Mouse (Mus musculus): ENCODE measurements around the gene Ptpra. TPM values are rescaled to one million over a fixed set of nuclear protein-coding genes. Genes with fewer than 3 reads are reported as not detected.

Ptpra gene
- total and polyA plus RNA-seq, 3 experiments, result 27.8 to 46.0 (median 44.0) TPM

GRCm38 (mm10) chr2:130436769-130437168, 13.3 kb upstream of the Ptpra start:
- Histone ChIP-seq H3K9ac (ENCODE audit: low read depth, low read length) (no peak overlapping the region), H3K36me3 (ENCODE audit: control insufficient read depth, insufficient read depth, low read length) (no peaks in the 10 kb centered on the region), H3K27ac (no peak overlapping the region), H3K79me2 (replicated peaks; ENCODE audit: control insufficient read depth, insufficient read depth, low read length) (no peaks in the 10 kb centered on the region; the same call in 1 of the 2 replicates), H3K4me1 (ENCODE audit: control insufficient read depth, insufficient read depth, low read length) (no peaks in the 10 kb centered on the region; the same call in 1 of the 2 replicates), H3K27me3 (ENCODE audit: control insufficient read depth, insufficient read depth, low read length) (no peaks in the 10 kb centered on the region), H3K4me3 (no peak overlapping the region)
- TF ChIP-seq POLR2A (IDR thresholded peaks at IDR 0.05; ENCODE audit: insufficient read depth, low read depth, low read length) (no peak), CTCF (IDR thresholded peaks at IDR 0.05) (no peak), EP300 (IDR thresholded peaks at IDR 0.05; ENCODE audit: insufficient read depth, low read depth, low read length) (no peak)
- DNase-seq, result no peak
- intact Hi-C loops (cut with DNase I), result no loop called here
- WGBS, result 91% methylated on average over 1 of the region's 1 CpGs

GRCm38 (mm10) chr2:130438861-130439260, 11.2 kb upstream of the Ptpra start:
- Histone ChIP-seq H3K4me3 (no peak overlapping the region), H3K79me2 (replicated peaks; ENCODE audit: control insufficient read depth, insufficient read depth, low read length) (no peaks in the 10 kb centered on the region; the same call in 1 of the 2 replicates), H3K36me3 (ENCODE audit: control insufficient read depth, insufficient read depth, low read length) (no peaks in the 10 kb centered on the region), H3K27me3 (ENCODE audit: control insufficient read depth, insufficient read depth, low read length) (no peaks in the 10 kb centered on the region), H3K27ac (no peak overlapping the region), H3K9ac (ENCODE audit: low read depth, low read length) (no peak overlapping the region), H3K4me1 (ENCODE audit: control insufficient read depth, insufficient read depth, low read length) (no peaks in the 10 kb centered on the region)
- TF ChIP-seq EP300 (IDR thresholded peaks at IDR 0.05; ENCODE audit: insufficient read depth, low read depth, low read length) (no peak), POLR2A (IDR thresholded peaks at IDR 0.05; ENCODE audit: insufficient read depth, low read depth, low read length) (no peak), CTCF (IDR thresholded peaks at IDR 0.05) (no peak)
- no peak for DNase-seq
- intact Hi-C loops (cut with DNase I), result no loop called here
- 68% methylated on average over 3 of the region's 3 CpGs for WGBS

- no peaks in the 10 kb centered on the region for H3K79me2 ChIP-seq (replicated peaks; ENCODE audit: control insufficient read depth, insufficient read depth, low read length)
- H3K9ac ChIP-seq (ENCODE audit: low read depth, low read length), result no peak overlapping the region
- no peaks in the 10 kb centered on the region for H3K27me3 ChIP-seq (ENCODE audit: control insufficient read depth, insufficient read depth, low read length)
- TF ChIP-seq POLR2A (IDR thresholded peaks at IDR 0.05; ENCODE audit: insufficient read depth, low read depth, low read length) (no peak), EP300 (IDR thresholded peaks at IDR 0.05; ENCODE audit: insufficient read depth, low read depth, low read length) (no peak), CTCF (IDR thresholded peaks at IDR 0.05) (no peak)
- intact Hi-C loops (cut with DNase I), result no loop called here
- no peak overlapping the region for H3K4me3 ChIP-seq
- H3K27ac ChIP-seq, result no peak overlapping the region
- no peaks in the 10 kb centered on the region for H3K4me1 ChIP-seq (ENCODE audit: control insufficient read depth, insufficient read depth, low read length)
- WGBS, result 95% methylated on average over 4 of the region's 4 CpGs
- no peak for DNase-seq
- no peaks in the 10 kb centered on the region for H3K36me3 ChIP-seq (ENCODE audit: control insufficient read depth, insufficient read depth, low read length)
Measured at GRCm38 (mm10) chr2:130439840-130440480, 10.1 kb upstream of the Ptpra start.

GRCm38 (mm10) chr2:130442162-130442561, 7.9 kb upstream of the Ptpra start:
- no peak overlapping the region for H3K9ac ChIP-seq (ENCODE audit: low read depth, low read length)
- no peak overlapping the region for H3K27ac ChIP-seq
- WGBS, result 78% methylated on average over 10 of the region's 10 CpGs
- no peaks in the 10 kb centered on the region for H3K36me3 ChIP-seq (ENCODE audit: control insufficient read depth, insufficient read depth, low read length)
- H3K79me2 ChIP-seq (replicated peaks; ENCODE audit: control insufficient read depth, insufficient read depth, low read length), result no peaks in the 10 kb centered on the region
- DNase-seq, result no peak
- TF ChIP-seq EP300 (IDR thresholded peaks at IDR 0.05; ENCODE audit: insufficient read depth, low read depth, low read length), result no peak
- TF ChIP-seq POLR2A (IDR thresholded peaks at IDR 0.05; ENCODE audit: insufficient read depth, low read depth, low read length), result no peak
- TF ChIP-seq CTCF (IDR thresholded peaks at IDR 0.05), result no peak
- H3K4me3 ChIP-seq, result no peak overlapping the region
- no peaks in the 10 kb centered on the region for H3K4me1 ChIP-seq (ENCODE audit: control insufficient read depth, insufficient read depth, low read length)
- intact Hi-C loops (cut with DNase I), result no loop called here
- no peaks in the 10 kb centered on the region for H3K27me3 ChIP-seq (ENCODE audit: control insufficient read depth, insufficient read depth, low read length)

- no peak overlapping the region for H3K27ac ChIP-seq
- no peaks in the 10 kb centered on the region for H3K36me3 ChIP-seq (ENCODE audit: control insufficient read depth, insufficient read depth, low read length)
- H3K4me1 ChIP-seq (ENCODE audit: control insufficient read depth, insufficient read depth, low read length), result peaks cover 3% of the 10 kb centered on the region
- intact Hi-C loops (cut with DNase I), result loop anchor here (2.0 kb wide), 1 partner anchor 24 kb away; the partner anchor contains the start of genes Pced1a and Vps16
- no peak for TF ChIP-seq CTCF (IDR thresholded peaks at IDR 0.05)
- TF ChIP-seq EP300 (IDR thresholded peaks at IDR 0.05; ENCODE audit: insufficient read depth, low read depth, low read length), result no peak
- TF ChIP-seq POLR2A (IDR thresholded peaks at IDR 0.05; ENCODE audit: insufficient read depth, low read depth, low read length), result no peak
- H3K27me3 ChIP-seq (ENCODE audit: control insufficient read depth, insufficient read depth, low read length), result no peaks in the 10 kb centered on the region
- H3K9ac ChIP-seq (ENCODE audit: low read depth, low read length), result no peak overlapping the region
- no peaks in the 10 kb centered on the region; the same call in none of the 2 replicates for H3K79me2 ChIP-seq (replicated peaks; ENCODE audit: control insufficient read depth, insufficient read depth, low read length)
- DNase-seq, result no peak
- no peak overlapping the region for H3K4me3 ChIP-seq
Measured at GRCm38 (mm10) chr2:130448449-130448848, 1.6 kb upstream of the Ptpra start.
